Mouse (Mus musculus) gastrocnemius, postnatal 4 days (tissue): Measurements from ENCODE around the gene Efna5. TPM values are rescaled to one million over a fixed set of nuclear protein-coding genes. Genes with fewer than 3 reads are reported as not detected.

ENCODE experiments used
- DNase-seq, 2 experiments: peaks; one replicate each; pipeline ENCODE4 v3.0.0; 2021 to 2022; ENCODE audit warnings: low spot score in 2 of 2, mixed read lengths in 2 of 2
- total RNA-seq, 2 experiments: library from RNA; stranded (reverse); gene quantifications; 2 replicates each; pipeline ENCODE4 v1.2.3; 2021

Gene Efna5
- total RNA-seq, 2 experiments from 2014 or later: 6.2 to 8.4 TPM

GRCm38 (mm10) chr17:62664709-62665108 is 216.4 kb downstream of the Efna5 start:
- no peak for DNase-seq

- no peak for DNase-seq
These were observed 219.3 kb downstream of the Efna5 start for GRCm38 (mm10) chr17:62661801-62662200.

DNA sequence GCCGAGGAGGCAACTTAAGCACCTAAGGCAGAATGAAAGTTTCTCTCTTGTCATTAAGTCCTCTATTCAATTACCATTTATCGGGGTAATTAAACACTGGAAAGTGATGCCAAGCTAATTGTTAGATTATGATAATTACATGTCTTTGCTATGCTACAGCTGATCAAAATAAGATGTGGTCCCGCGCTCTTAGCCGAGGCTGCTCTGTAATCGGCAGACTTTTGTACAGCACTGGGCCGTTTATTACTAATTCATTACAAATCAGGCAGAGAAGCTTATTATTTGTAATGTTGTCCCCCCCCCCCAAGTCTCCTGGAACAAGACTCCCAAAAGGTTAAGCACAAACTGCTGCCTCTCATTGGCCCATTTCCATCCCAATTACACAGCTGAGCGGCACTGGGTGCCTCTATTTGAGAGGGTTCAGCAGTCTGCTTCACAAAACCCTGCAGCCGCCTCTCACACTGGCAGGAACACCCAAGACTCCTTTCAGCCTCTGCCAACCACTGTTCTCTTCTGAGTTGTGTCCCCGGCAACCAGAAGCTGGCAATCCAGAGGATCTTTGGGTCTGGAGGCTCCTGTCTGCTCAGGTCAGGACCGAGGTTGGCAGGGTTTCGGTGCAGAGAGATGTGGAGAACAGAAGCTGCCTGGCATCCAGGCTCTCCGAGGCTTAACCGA is 221.5 kb downstream of the Efna5 start:
- no peak for DNase-seq

GRCm38 (mm10) chr17:62657832-62658630 is 223.1 kb downstream of the Efna5 start:
- DNase-seq: no peak

DNA sequence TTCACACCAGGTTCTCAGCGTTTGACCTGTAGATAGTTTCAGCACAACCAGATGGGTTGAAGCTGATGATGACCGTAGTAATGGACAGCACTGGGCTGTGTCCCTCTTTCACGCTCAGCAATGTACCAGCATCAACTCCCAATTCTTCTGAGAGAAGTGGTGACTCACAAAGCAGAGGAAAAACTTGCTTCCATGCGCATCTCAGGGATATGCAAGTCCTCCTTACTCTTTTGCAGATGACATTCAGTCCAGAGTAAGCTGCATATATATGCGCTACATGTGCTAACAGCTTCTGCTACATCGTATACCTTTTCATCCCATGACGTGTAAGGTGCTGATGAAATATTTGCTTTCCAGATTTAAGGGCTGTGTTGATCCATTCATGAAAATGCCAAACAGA is 224.1 kb downstream of the Efna5 start:
- no peak for DNase-seq

DNA sequence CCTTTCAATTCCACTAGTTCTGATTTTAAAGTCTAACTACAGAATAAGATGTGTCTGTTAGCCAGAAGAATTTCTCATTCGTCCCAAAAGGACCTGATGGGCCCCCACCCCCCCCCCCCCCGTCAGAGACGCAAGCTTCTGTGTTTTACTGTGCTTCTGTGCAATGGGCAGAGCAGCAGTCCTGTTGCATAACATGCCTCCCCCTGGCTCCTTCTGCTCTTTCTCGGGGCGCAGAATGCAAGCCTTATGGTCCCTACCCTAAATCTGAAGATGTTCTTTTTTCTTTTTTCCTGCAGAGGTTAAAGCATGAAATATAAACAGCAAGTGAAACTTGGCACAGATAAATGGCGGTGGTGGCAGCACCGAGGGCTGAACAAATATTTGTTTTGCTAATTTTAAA is 224.5 kb downstream of the Efna5 start:
- no peak for DNase-seq

GRCm38 (mm10) chr17:62655819-62656355 is 225.2 kb downstream of the Efna5 start:
- DNase-seq: no peak

GRCm38 (mm10) chr17:62652451-62652850 is 228.7 kb downstream of the Efna5 start:
- DNase-seq: no peak

DNA sequence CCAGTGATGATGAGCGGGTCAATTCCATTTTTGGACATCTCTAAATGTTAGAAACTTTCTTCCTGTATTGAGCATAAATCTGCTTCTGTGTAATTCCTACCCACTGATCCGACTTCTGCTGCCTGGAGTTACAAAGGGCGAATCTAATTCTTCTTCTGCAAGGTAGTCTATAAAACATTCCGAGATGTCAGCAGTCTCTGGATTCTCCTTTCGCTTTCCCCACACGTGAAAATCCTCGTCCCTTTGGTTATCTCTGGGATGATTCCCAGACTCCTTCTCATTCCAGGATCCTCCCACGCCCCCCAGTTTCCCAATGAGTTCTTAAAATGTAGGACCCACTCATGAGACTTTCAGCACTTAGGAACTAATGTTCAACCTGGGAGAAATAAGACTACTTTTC is 229.4 kb downstream of the Efna5 start:
- DNase-seq: no peak

- DNase-seq: no peak
These were observed 231.7 kb downstream of the Efna5 start for GRCm38 (mm10) chr17:62649293-62649950.

DNA sequence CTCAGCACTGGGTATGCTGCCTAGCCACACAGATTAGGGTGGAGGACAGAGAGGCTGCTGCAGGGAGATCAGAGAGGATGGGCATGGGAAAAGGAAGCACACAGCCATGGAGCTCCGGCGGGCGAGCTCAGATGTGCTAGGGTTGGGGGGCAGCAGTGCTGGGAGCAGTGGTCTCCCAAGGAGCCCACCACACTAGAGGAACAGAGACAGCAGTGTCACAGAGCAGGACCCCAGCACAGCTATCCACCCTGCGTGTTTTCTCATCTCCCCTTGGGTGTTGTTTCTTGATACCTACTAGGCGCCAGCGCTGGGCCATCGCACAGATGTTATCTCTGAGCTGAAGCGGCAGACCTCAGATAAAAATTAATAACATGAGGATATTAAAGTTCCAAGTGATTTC is 234.3 kb downstream of the Efna5 start:
- DNase-seq: no peak

- DNase-seq: no peak
These were observed 238.5 kb downstream of the Efna5 start for GRCm38 (mm10) chr17:62642447-62643145.

GRCm38 (mm10) chr17:62640654-62641053 is 240.5 kb downstream of the Efna5 start:
- DNase-seq: no peak

DNA sequence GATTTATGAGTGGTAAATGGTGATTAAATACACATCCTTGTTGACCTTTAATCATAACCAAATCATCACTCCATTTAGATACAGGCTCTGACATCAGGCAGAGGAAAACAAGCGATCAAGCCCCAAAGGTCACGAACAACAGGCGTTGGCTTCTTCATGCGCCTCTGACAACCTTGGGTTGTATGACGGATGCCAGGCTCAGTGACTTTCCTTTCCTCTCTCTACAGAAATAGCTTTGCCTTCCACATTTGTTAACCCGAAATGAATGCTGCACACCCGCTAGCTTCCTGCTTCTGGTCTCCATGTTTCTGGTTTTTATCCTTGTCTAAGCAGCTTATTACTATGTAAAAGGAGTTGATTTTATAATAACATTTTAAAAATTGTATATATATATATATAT is 244.2 kb downstream of the Efna5 start:
- DNase-seq: no peak

DNA sequence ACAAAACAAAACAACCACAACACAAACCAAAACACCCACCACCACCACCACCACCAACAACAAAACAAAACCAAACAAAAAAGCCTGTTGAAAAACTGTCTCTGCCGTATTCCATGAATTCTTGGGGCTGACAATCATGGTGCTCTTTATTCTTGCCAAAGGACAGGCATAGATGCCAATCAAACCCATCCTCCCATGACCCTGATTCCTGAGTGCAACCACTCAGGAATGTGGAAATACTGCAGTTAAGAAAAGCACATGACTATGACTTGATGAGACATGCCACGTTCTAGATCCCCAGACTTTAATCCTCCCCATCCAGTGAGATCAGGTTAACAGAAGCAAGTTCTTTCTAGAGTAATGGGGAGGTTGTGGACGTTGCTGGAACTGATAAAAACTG is 246.2 kb downstream of the Efna5 start:
- DNase-seq: no peak

DNA sequence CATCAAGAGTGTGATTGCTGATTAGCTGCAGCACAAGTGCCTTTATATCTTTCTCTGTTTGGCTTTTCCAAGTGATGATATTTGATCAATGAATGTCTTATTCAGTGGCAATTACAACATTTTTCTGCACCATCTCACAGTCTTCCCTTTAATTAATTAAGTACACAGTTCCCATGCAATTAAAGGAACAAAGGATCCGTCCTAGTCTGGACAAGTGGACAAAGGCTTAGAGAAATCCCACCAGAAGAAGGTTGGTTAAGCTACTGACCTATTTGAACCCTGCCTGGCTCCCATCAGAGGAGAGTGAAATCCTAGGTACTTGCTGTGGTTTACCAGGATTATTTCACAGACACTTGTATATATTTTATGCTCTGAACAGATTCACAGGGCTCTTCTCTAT is 252.6 kb downstream of the Efna5 start:
- DNase-seq: no peak

DNA sequence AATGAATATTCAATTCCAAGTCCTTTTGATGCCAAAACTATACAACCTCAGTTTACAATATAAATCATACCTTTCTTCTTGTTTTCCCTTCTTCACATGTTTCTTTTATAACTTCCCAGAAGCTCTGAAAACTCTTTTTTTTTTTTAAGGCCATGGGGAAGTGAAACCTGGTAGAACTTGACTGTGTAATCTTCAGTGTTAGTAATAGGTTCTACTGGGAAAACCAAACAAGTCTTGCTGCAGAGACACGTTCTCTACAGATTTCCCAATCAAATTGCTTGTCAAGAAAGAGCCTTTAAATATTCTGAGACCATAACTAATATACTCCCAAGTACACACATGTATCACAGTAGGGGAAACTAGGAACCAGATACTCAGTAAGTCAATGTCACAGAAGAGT is 253.6 kb downstream of the Efna5 start:
- no peak for DNase-seq

GRCm38 (mm10) chr17:62625646-62626020 is 255.5 kb downstream of the Efna5 start:
- DNase-seq: no peak

DNA sequence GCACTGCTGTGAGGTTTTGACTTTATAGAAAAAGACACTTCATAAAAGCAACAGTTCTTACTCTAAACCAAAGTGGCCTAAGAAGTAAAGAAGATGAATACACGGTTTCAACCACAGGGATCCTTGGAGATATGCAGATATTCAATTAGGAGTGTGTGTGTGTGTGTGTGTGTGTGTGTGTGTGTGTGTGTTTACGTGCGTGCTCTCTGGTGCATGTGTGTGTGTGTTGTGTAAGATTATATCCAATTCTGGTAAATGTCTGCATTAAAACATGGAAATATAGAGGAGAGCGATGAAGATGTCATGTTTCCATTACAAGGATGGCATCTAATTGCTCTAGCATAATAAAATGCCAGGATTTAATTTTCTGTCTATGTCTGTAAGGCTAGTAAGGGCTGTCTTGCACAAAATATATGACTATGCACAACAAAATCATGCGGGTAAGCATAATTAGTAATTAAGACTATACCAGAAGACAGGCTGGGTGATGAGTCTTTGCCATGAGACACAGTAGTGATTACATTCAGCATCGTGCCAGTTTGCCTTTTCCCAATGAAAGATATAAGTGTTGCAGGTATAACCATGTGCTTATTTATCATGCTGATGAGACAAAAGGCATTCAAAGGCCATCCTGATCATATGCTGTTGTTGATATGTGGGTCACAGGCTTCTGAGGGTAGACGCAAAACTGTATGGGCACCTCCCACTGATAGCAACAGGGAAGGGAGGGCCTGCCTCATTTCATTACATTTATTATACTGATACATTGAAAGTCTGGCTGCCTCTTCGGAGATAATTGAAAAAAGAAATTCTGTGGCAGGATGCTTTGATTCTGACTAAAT is 256.1 kb downstream of the Efna5 start:
- DNase-seq: no peak

- DNase-seq: no peak
These were observed 257.9 kb downstream of the Efna5 start for GRCm38 (mm10) chr17:62623224-62623623.
